Mouse (Mus musculus) lung, adult 2 months (tissue): ENCODE results near the gene Snrnp25. TPM values are rescaled to one million over a fixed set of nuclear protein-coding genes. Genes with fewer than 3 reads are reported as not detected.

Experiments
- DNase-seq: peaks from one replicate; pipeline ENCODE4 v3.0.0; 2022
- H3K4me1 ChIP-seq: fragments of 200-500 bp; 2 replicates; pipeline ENCODE4 v1.6.1; 2011; ENCODE audit warnings: low read length; ENCODE audit not compliant: control insufficient read depth, insufficient read depth
- H3K4me3 ChIP-seq: fragments of 200-500 bp; replicated peaks from 2 replicates; pipeline ENCODE3; 2011; ENCODE audit warnings: low read depth, mild to moderate bottlenecking, control low read depth, low read length; ENCODE audit errors: extremely low read depth
- CTCF ChIP-seq: fragments of 200-500 bp; IDR thresholded peaks from 2 replicates; pipeline ENCODE4 v1.5.1; 2011; ENCODE audit warnings: mild to moderate bottlenecking, low read length, control low read depth; ENCODE audit not compliant: insufficient read depth
- POLR2A ChIP-seq: fragments of 200-500 bp; IDR thresholded peaks from 2 replicates; pipeline ENCODE4 v1.6.1; 2011; ENCODE audit warnings: low read depth, mild to moderate bottlenecking, control low read depth, low read length, borderline replicate concordance; ENCODE audit errors: extremely low read depth
- WGBS: fragments of 180-500 bp; shearing (Covaris S2); methylation state at CpG from one replicate; pipeline ENCODE4 v1.1.7; 2018; 5-methylcytosine and 5-hydroxymethylcytosine counted together
- polyA plus RNA-seq: library from polyadenylated mRNA; depleted of rRNA; stranded (reverse); fragments of >200 nt; gene quantifications from 2 replicates; pipeline ENCODE4 v1.2.3, GENCODE M21; 2012

The Snrnp25 gene
- polyA plus RNA-seq, 1 experiment: 16.5 TPM

- TF ChIP-seq CTCF (no peak), POLR2A (no peak)
- H3K4me3 ChIP-seq: no peak overlapping the region
- 78% methylated on average over 1 of the region's 1 CpGs for WGBS
- DNase-seq: no peak
- no peaks in the 10 kb centered on the region for H3K4me1 ChIP-seq
Measured at GRCm38 (mm10) chr11:32178506-32178905, 26.7 kb upstream of the Snrnp25 start.

DNA sequence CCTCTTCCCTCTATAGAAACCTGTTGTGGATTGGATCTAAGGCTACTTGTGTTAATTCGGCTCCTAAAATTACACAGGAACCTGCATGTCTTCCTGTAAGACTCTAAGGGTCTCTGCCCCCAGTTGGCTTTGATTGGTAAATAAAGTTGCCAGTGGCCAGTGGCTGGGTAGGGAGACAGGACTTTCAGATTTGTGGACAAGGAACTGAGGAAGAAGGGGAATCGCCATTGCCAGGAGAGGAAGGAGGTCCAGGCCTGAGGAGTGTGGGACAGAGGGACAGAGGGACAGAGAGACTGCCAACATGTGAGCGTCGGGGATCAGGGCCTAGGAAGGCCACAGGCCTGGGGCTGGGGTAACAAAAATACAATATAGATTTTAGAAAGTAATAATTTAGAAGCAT is 24.0 kb upstream of the Snrnp25 start:
- no peak for DNase-seq
- no peaks in the 10 kb centered on the region for H3K4me1 ChIP-seq
- no peak overlapping the region for H3K4me3 ChIP-seq
- 86% methylated on average over 4 of the region's 4 CpGs for WGBS
- TF ChIP-seq CTCF: no peak
- no peak for TF ChIP-seq POLR2A

DNA sequence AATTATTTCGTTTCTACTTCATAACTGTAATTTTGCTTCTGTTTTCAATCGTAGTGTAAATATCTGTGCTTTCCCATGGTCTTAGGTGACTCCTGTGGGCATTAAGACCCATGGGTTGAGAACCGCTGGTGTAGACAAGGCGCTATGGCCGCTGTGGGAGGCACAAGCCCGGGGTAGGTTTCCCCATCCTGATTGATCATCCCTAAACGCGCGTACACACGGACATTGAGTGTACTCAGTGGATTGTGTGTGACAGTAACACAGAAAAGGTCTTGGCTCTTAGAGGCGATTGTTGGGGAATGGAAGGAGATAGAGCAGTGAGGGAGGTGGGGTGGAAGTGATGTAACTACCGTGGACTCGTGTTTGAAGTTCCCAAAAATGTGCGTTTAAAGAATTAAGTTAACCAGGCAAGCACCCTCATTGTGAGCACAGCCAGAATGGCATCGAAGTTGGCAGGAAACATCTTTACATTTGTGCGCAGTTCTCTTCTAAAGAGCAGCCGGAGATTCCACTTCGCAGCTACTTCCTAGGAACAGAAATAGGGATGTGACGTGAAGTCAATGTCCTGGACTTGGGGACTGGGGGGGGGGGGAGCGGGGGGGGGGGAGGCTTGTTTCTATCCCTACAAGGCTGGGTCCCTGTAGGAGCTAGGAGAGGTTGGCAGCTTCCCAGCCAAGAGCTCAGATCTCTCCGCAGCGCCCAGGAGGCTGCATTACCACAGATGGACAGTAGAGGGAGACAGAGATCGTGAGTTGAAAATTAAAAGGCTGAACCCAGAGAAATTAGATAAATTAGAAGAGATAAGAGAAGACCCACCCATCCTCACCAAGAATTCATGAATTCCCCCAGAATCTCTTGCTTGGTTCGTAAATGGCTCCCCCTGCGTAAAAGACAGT is 23.0 kb upstream of the Snrnp25 start:
- H3K4me1 ChIP-seq: no peaks in the 10 kb centered on the region
- no peak overlapping the region for H3K4me3 ChIP-seq
- peak; percentile 77 for DNase-seq
- 40% methylated on average over 25 of the region's 25 CpGs for whole genome bisulfite sequencing
- TF ChIP-seq POLR2A (no peak), CTCF (peak; percentile 93)

- H3K4me3 ChIP-seq: no peak overlapping the region
- no peak for TF ChIP-seq POLR2A
- no peak for TF ChIP-seq CTCF
- no peaks in the 10 kb centered on the region for H3K4me1 ChIP-seq
- WGBS: 86% methylated on average over 8 of the region's 8 CpGs
- no peak for DNase-seq
Measured at GRCm38 (mm10) chr11:32184469-32184868, 20.7 kb upstream of the Snrnp25 start.

DNA sequence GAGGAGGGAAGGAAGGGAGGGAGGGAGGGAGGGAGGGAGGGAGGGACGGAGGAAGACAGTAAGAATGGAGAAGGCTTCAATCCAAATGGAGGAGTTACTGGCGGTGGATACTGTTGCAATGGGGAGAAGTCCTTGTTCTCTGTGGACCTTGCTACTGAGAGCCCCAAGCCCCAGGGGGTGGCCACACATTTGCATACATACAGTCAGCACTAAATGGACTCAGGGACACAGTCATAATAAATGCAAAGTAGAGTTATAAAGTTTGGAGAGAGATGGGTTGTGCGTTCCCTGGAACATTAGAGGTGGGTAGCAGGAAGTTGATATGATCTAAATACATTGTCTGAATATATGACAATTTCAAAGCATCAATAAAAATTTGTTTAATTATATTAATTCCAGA is 19.2 kb upstream of the Snrnp25 start:
- TF ChIP-seq CTCF: no peak
- TF ChIP-seq POLR2A: no peak
- no peak for DNase-seq
- no peak overlapping the region for H3K4me3 ChIP-seq
- WGBS: 64% methylated on average over 3 of the region's 3 CpGs
- no peaks in the 10 kb centered on the region for H3K4me1 ChIP-seq

GRCm38 (mm10) chr11:32187256-32187655 is 18.0 kb upstream of the Snrnp25 start:
- Histone ChIP-seq H3K4me1 (no peaks in the 10 kb centered on the region), H3K4me3 (no peak overlapping the region)
- 82% methylated on average over 4 of the region's 4 CpGs for WGBS
- no peak for DNase-seq
- TF ChIP-seq CTCF (no peak), POLR2A (no peak)

DNA sequence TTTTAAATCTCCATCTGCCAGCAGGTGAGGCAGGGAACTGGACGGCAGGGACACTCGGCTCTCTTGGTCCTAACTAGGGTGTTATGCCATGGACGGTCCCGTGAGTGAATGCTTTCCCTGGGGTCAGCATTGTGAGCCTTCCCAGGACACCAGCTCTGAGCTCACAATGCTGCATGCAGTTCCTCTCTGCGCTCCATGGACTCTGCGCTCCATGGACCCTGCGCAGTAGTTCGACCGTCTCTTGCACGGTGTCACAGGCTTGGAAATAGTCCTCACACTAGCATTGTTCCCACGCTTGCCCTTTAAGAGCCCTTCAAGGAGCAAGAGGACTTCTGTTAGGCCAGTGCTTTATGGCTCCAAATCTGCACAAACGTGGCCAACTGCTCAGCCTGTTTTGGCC is 16.3 kb upstream of the Snrnp25 start:
- TF ChIP-seq POLR2A: no peak
- no peak for TF ChIP-seq CTCF
- Histone ChIP-seq H3K4me3 (no peak overlapping the region), H3K4me1 (no peaks in the 10 kb centered on the region)
- DNase-seq: no peak
- WGBS: 86% methylated on average over 12 of the region's 12 CpGs

GRCm38 (mm10) chr11:32189434-32189833 is 15.8 kb upstream of the Snrnp25 start:
- 73% methylated on average over 5 of the region's 5 CpGs for WGBS
- H3K4me3 ChIP-seq: no peak overlapping the region
- H3K4me1 ChIP-seq: no peaks in the 10 kb centered on the region
- TF ChIP-seq CTCF (no peak), POLR2A (no peak)
- DNase-seq: no peak

- no peak for DNase-seq
- Histone ChIP-seq H3K4me1 (no peaks in the 10 kb centered on the region), H3K4me3 (no peak overlapping the region)
- no peak for TF ChIP-seq POLR2A
- no peak for TF ChIP-seq CTCF
- WGBS: 77% methylated on average over 9 of the region's 9 CpGs
Measured at GRCm38 (mm10) chr11:32190119-32190518, 15.1 kb upstream of the Snrnp25 start.

- DNase-seq: no peak
- H3K4me1 ChIP-seq: no peaks in the 10 kb centered on the region
- no peak overlapping the region for H3K4me3 ChIP-seq
- TF ChIP-seq POLR2A: no peak
- no peak for TF ChIP-seq CTCF
- 71% methylated on average over 13 of the region's 13 CpGs for WGBS
Measured at GRCm38 (mm10) chr11:32190603-32191110, 14.6 kb upstream of the Snrnp25 start.
